Mouse (Mus musculus) heart, adult 2 months (tissue): ENCODE measurements at regions not wholly inside any gene's neighbourhood (a gene's known extent, or its start where the extent isn't known, plus 50 kb on each side); places are given as distances from the start of the nearest gene placed in this dataset.

ENCODE experiments used
- DNase-seq, 2 experiments: peaks; one replicate each; pipeline ENCODE4 v3.0.0; 2021
- H3K27ac ChIP-seq: fragments of 200-600 bp; 2 replicates; pipeline ENCODE4 v1.8.1; 2022
- H3K27me3 ChIP-seq: fragments of 200-500 bp; 2 replicates; pipeline ENCODE4 v1.6.1; 2012; ENCODE audit warnings: mild to moderate bottlenecking, low read length, inconsistent platforms, mixed read lengths; ENCODE audit not compliant: control insufficient read depth, insufficient read depth
- H3K36me3 ChIP-seq: fragments of 200-500 bp; 2 replicates; pipeline ENCODE4 v1.6.1; 2012; ENCODE audit warnings: low read length, inconsistent platforms; ENCODE audit not compliant: control insufficient read depth, insufficient read depth
- H3K4me1 ChIP-seq: fragments of 200-500 bp; 2 replicates; pipeline ENCODE4 v1.6.1; 2011; ENCODE audit warnings: low read length; ENCODE audit not compliant: control insufficient read depth, insufficient read depth
- H3K4me3 ChIP-seq: fragments of 200-600 bp; 2 replicates; pipeline ENCODE4 v1.8.1; 2022
- H3K79me2 ChIP-seq: fragments of 200-500 bp; replicated peaks from 2 replicates; pipeline ENCODE4 v1.6.1; 2012; ENCODE audit warnings: mild to moderate bottlenecking, inconsistent platforms, low read length, moderate library complexity, mixed read lengths; ENCODE audit not compliant: control insufficient read depth, insufficient read depth
- H3K9ac ChIP-seq: fragments of 200-500 bp; 2 replicates; pipeline ENCODE4 v1.6.1; 2012; ENCODE audit warnings: low read depth, mild to moderate bottlenecking, control low read depth, inconsistent platforms, low read length, mixed read lengths
- CTCF ChIP-seq: fragments of 200-600 bp; IDR thresholded peaks from 2 replicates; pipeline ENCODE4 v1.8.1; 2022; ENCODE audit warnings: antibody characterized with exemption, mild to moderate bottlenecking, moderate library complexity
- EP300 ChIP-seq: fragments of 200-500 bp; IDR thresholded peaks from 2 replicates; pipeline ENCODE4 v1.6.1; 2011; ENCODE audit warnings: low read depth, low read length, control low read depth; ENCODE audit not compliant: insufficient read depth
- POLR2A ChIP-seq: fragments of 200-500 bp; IDR thresholded peaks from 2 replicates; pipeline ENCODE4 v1.6.1; 2011; ENCODE audit warnings: mild to moderate bottlenecking, low read depth, low read length, control low read depth; ENCODE audit not compliant: insufficient read depth
- WGBS: fragments of 180-500 bp; shearing (Covaris S2); methylation state at CpG from one replicate; pipeline ENCODE4 v1.1.7; 2018; 5-methylcytosine and 5-hydroxymethylcytosine counted together
- intact Hi-C: fragments of 180-260 bp; cut with DNase I; formaldehyde crosslinking; loops from one replicate; pipeline ENCODE4 v1.15.1; 2025

DNA sequence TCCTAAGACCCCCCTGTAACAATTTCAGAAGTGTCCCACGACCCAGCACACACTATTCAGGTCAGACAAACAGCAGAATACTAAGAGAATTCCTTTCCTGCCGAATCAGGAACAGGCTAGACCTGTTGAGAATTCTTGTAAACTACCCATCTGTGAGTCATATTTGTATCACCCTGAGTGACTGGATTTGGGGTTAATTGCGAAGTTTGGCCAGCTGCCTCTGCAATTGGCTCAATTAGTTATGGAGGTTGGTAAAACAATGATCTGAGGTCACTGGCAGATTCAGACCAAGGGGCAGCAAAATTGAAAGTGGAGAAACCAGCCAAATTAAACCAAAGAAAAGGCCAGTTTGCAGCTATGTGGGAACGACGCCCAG lies 157.5 kb upstream of the Cdyl start:
- intact Hi-C loops: loop anchor here (10.0 kb wide), 1 partner anchor 117 kb away; no protein-coding TSS in a partner anchor
- Histone ChIP-seq H3K4me1 (no peaks in the 10 kb centered on the region), H3K36me3 (no peaks in the 10 kb centered on the region), H3K9ac (no peak overlapping the region), H3K79me2 (no peaks in the 10 kb centered on the region), H3K27me3 (no peaks in the 10 kb centered on the region), H3K27ac (no peak overlapping the region), H3K4me3 (no peak overlapping the region)
- TF ChIP-seq CTCF (no peak), POLR2A (no peak), EP300 (no peak)
- peak; percentile 21 to 30 for DNase-seq
- WGBS: 50% methylated on average over 5 of the region's 5 CpGs

DNA sequence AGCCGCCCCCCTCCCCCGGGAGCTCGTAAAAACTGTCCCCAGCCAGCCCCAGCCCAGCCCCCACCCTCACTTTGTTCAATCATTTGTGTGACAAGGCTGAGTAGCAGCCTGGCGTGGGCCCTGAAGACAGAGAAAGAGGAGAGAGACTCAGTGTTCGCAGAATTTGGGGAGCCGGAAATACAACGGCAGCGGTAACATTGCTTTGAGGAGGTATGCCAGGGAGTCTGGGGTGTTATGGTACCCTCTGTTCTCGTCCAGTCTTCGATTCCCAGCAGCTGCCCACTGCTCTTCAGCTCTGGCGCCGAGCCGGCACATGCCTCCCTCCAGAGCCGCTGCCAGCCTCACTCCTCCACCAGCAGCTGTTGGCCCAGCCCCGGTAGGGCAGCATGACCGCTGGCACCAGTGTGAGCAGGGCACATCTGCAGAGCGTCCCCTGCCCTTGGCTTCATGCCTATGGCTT lies 156.2 kb upstream of the Cdyl start:
- intact Hi-C loops: loop anchor here (10.0 kb wide), 1 partner anchor 119 kb away; no protein-coding TSS in a partner anchor
- Histone ChIP-seq H3K36me3 (no peaks in the 10 kb centered on the region), H3K27ac (no peak overlapping the region), H3K4me1 (peaks cover 2% of the 10 kb centered on the region), H3K4me3 (no peak overlapping the region), H3K79me2 (no peaks in the 10 kb centered on the region), H3K9ac (no peak overlapping the region), H3K27me3 (no peaks in the 10 kb centered on the region)
- 64% methylated on average over 17 of the region's 17 CpGs for WGBS
- TF ChIP-seq CTCF: no peak
- 0 out of 2 replicates have a peak, but pooled peaks have one; percentile 13 for TF ChIP-seq EP300
- DNase-seq: peak; percentile 65 to 82

DNA sequence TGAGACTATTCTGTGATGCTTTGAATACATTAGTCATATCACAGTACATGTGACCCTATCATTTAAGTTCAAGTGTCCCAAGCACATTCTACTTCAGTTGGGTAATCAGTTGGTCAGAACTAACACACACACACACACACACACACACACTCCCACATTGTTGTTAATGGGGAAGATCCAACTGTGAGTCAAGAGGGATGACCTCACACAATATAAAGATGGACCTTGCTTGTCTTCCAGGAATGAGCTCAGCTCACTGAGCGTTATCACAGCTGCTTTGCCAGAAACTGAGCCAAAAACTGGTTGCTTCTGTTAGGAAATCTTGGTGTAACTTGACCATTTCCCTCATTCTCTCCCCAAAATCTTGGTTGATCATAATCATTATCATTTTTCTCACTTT lies 152.4 kb upstream of the Cdyl start:
- intact Hi-C loops: loop anchor here (10.0 kb wide), 1 partner anchor 122 kb away; no protein-coding TSS in a partner anchor
- 36% methylated on average over 1 of the region's 1 CpGs for WGBS
- TF ChIP-seq CTCF (no peak), EP300 (no peak), POLR2A (no peak)
- Histone ChIP-seq H3K36me3 (no peaks in the 10 kb centered on the region), H3K4me3 (no peak overlapping the region), H3K4me1 (peaks cover 2% of the 10 kb centered on the region), H3K27ac (no peak overlapping the region), H3K79me2 (no peaks in the 10 kb centered on the region), H3K27me3 (no peaks in the 10 kb centered on the region), H3K9ac (no peak overlapping the region)
- DNase-seq: peak in 1 of 2 experiments; percentile 32

DNA sequence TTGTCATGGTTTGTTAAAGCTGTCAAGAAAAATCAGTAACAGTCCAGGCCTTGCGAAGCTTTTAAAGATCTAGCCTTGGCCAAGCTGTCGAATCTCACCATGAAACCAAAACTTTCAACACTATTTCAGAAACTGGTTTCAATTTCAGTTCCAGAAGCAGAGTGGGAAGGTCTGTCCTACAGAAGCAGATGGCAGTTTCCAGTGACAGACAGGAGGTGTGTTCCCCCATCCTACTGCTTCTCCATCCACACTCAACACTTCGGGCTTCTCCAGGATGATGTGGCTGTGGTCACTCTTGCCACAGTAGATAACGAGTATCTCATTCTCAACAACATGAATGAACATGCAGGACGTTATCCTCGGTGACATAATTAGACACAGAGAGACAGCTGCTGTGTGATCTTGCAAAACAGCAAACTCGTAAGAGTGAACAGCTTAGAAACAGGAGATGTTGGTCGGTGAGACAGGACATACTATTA lies 147.6 kb upstream of the Cdyl start:
- Histone ChIP-seq H3K79me2 (no peaks in the 10 kb centered on the region), H3K27me3 (no peaks in the 10 kb centered on the region), H3K27ac (no peak overlapping the region), H3K4me3 (no peak overlapping the region), H3K9ac (no peak overlapping the region), H3K4me1 (peaks cover 2% of the 10 kb centered on the region), H3K36me3 (no peaks in the 10 kb centered on the region)
- intact Hi-C loops: no loop called here
- no peak for TF ChIP-seq POLR2A
- TF ChIP-seq CTCF: no peak
- TF ChIP-seq EP300: no peak
- 59% methylated on average over 8 of the region's 8 CpGs for WGBS
- no peak for DNase-seq

DNA sequence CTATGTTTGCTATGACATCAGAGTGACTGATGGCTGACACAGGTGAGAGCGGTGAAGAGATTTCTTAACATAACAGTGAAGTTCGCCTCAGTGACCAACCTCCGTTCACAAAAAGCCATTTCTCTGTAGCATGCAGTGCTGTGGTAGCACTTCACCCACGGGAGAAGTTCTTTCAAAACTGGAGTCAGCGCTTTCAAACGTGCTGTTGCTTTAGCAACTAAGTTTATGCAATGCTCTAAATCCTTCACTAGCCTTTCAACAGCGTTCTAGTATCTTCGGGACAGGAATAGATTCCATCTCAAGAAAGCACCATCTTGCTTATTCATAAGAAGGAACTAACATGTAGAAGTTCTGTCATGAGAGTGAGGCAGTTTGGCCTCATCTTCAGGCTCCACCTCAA lies 146.5 kb upstream of the Cdyl start:
- 86% methylated on average over 8 of the region's 8 CpGs for WGBS
- H3K79me2 ChIP-seq: no peaks in the 10 kb centered on the region
- DNase-seq: no peak
- H3K9ac ChIP-seq: no peak overlapping the region
- no peak overlapping the region for H3K27ac ChIP-seq
- peaks cover under 1% of the 10 kb centered on the region; the same call in 1 of the 2 replicates for H3K4me1 ChIP-seq
- H3K27me3 ChIP-seq: no peaks in the 10 kb centered on the region
- no peaks in the 10 kb centered on the region for H3K36me3 ChIP-seq
- TF ChIP-seq CTCF (no peak), POLR2A (no peak), EP300 (no peak)
- intact Hi-C loops: no loop called here
- no peak overlapping the region for H3K4me3 ChIP-seq

DNA sequence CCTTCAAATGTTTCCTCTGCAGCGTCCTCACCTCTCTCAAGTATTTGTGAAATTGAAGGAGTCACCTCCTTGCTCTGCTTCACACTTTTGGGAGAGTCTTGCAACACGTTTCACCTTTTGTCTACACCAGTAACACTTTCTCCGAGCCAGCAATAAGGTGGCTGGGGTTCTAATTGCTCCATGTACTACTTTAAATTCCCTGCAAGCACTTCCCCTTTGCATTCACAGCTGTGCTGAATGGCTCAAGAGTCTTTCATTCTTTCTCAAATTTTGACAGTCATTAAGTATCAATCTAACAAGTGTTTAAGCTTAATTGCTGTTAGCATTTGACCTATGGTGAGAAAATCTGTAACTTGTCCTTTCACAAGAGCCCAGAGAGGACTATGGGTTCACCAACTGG lies 144.3 kb upstream of the Cdyl start:
- no peaks in the 10 kb centered on the region for H3K36me3 ChIP-seq
- WGBS: 81% methylated on average over 3 of the region's 3 CpGs
- no peak overlapping the region for H3K9ac ChIP-seq

More for the DNA sequence above, 144.3 kb upstream of the Cdyl start:
- intact Hi-C loops: no loop called here
- H3K27ac ChIP-seq: no peak overlapping the region
- no peaks in the 10 kb centered on the region for H3K27me3 ChIP-seq
- no peaks in the 10 kb centered on the region; the same call in 1 of the 2 replicates for H3K4me1 ChIP-seq
- DNase-seq: no peak
- H3K4me3 ChIP-seq: no peak overlapping the region
- TF ChIP-seq CTCF: no peak
- no peak for TF ChIP-seq POLR2A
- TF ChIP-seq EP300: no peak
- no peaks in the 10 kb centered on the region for H3K79me2 ChIP-seq
